20 mouse cellular contexts compared by ENCODE assay signal in genomic region chr4:63266276-63266675, GRCm38 (mm10).
"Had no signal": no experiment of that assay in that cellular context is flagged by ENCODE, and none has a peak within 500 bp of the region (broad histone marks: within the 10 kb centered on the region; RNA-seq: fewer than 3 reads in every experiment).

No protein-coding gene starts in this region.

- H3K27me3 ChIP-seq: lung, embryonic 15.5 days; midbrain, embryonic 12.5 days; neural tube, embryonic 13.5 days; neural tube, embryonic 15.5 days; stomach, embryonic 15.5 days had no signal

- DNase-seq: liver, postnatal 0 days; lung, adult 2 months; lung, postnatal 4 days; midbrain, embryonic 14.5 days; retina, postnatal 1 day; right cerebral cortex, adult 18-20 months; right cerebral cortex, postnatal 25 days; thymus, adult 2 months; thymus, postnatal 25 days; thymus, postnatal 4 days had no signal

- ATAC-seq: liver, postnatal 0 days; lung, postnatal 0 days; midbrain, embryonic 16.5 days had no signal

- H3K4me2 ChIP-seq: lung, embryonic 15.5 days; midbrain, embryonic 12.5 days; neural tube, embryonic 13.5 days; neural tube, embryonic 15.5 days; stomach, embryonic 15.5 days had no signal

- H3K9ac ChIP-seq: liver, postnatal 0 days; lung, embryonic 15.5 days; midbrain, embryonic 12.5 days; neural tube, embryonic 13.5 days; neural tube, embryonic 15.5 days; stomach, embryonic 15.5 days had no signal

- H3K36me3 ChIP-seq: midbrain, embryonic 10.5 days; midbrain, embryonic 12.5 days; neural tube, embryonic 13.5 days; neural tube, embryonic 15.5 days had no signal

- H3K4me3 ChIP-seq: lung, embryonic 15.5 days; midbrain, embryonic 10.5 days; midbrain, embryonic 12.5 days; myocyte; neural tube, embryonic 13.5 days; neural tube, embryonic 15.5 days; stomach, embryonic 15.5 days had no signal

- H3K27ac ChIP-seq: lung, embryonic 15.5 days; midbrain, embryonic 10.5 days; midbrain, embryonic 12.5 days; neural tube, embryonic 13.5 days; neural tube, embryonic 15.5 days; stomach, embryonic 15.5 days; stomach, postnatal 0 days had no signal

- H3K9me3 ChIP-seq: lung, embryonic 15.5 days; midbrain, embryonic 10.5 days; midbrain, embryonic 12.5 days; neural tube, embryonic 13.5 days; neural tube, embryonic 15.5 days; stomach, embryonic 15.5 days had no signal

- H3K4me1 ChIP-seq: lung, embryonic 15.5 days; neural tube, embryonic 15.5 days; stomach, embryonic 15.5 days had no signal
